Mouse (Mus musculus): Measurements from ENCODE around the gene Btbd6. TPM values are rescaled to one million over a fixed set of nuclear protein-coding genes. Genes with fewer than 3 reads are reported as not detected.

Btbd6 gene
- polyA plus RNA-seq, 1 experiment from 2014 or later, result 5.5 TPM

DNA sequence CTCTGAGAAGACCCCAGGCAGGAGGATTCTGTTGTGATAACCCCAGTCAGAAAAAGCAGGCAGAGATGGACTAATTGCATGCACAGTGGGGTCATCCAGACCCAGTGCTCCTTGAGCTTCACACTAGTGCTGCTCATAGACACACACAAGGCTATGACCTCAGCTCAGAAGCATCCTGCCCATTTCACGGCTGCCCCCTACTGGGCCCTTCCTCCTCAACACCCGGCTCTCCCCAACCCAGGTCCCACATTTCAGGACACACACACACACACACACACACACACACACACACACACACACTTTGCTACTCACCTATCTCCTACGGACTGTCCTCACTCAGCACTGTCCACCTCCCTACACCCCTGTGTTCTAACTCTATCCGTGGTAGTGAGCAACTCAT is 18.0 kb upstream of the Btbd6 start:
- WGBS (ENCODE audit: insufficient replicate concordance), result 51% methylated on average over 4 of the region's 4 CpGs
- Histone ChIP-seq H3K36me3 (replicated peaks) (peaks cover 42% of the 10 kb centered on the region), H3K4me1 (replicated peaks) (peaks cover 2% of the 10 kb centered on the region; the same call in 1 of the 2 replicates), H3K27ac (replicated peaks) (no peak overlapping the region), H3K4me2 (no peak overlapping the region), H3K4me3 (replicated peaks) (no peak overlapping the region), H3K9me3 (replicated peaks) (no peaks in the 10 kb centered on the region), H3K27me3 (0 out of 2 replicates have a peak, but pooled peaks cover 3% of the 10 kb centered on the region), H3K9ac (no peak overlapping the region)
- ATAC-seq (ENCODE audit: insufficient read depth), result no peak

DNA sequence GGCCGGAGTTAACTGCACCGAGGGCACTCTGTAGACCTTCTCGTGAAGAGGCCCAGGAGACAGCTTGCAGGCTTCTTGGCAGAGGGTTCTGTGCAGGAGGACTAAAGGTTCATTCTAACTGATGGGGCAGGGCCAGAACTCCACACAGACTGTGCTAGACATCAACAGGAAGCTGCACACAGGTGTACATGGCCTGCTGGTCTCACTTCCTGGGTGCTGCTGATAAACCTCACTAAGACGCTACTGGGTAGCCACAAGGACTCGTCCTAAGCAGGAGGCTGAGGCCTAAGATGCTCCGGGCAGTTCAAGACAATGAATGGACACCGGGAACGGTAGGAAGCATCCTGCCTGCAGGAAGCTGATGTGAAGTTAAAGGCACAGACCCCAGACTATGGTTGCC is 16.9 kb upstream of the Btbd6 start:
- Histone ChIP-seq H3K4me2 (no peak overlapping the region), H3K9me3 (replicated peaks) (no peaks in the 10 kb centered on the region), H3K4me1 (replicated peaks) (peaks cover 2% of the 10 kb centered on the region; the same call in 1 of the 2 replicates), H3K9ac (no peak overlapping the region), H3K4me3 (replicated peaks) (no peak overlapping the region), H3K27ac (replicated peaks) (no peak overlapping the region), H3K36me3 (replicated peaks) (peaks cover 53% of the 10 kb centered on the region), H3K27me3 (no peaks in the 10 kb centered on the region)
- WGBS (ENCODE audit: insufficient replicate concordance), result 76% methylated on average over 8 of the region's 8 CpGs
- ATAC-seq (ENCODE audit: insufficient read depth), result no peak

DNA sequence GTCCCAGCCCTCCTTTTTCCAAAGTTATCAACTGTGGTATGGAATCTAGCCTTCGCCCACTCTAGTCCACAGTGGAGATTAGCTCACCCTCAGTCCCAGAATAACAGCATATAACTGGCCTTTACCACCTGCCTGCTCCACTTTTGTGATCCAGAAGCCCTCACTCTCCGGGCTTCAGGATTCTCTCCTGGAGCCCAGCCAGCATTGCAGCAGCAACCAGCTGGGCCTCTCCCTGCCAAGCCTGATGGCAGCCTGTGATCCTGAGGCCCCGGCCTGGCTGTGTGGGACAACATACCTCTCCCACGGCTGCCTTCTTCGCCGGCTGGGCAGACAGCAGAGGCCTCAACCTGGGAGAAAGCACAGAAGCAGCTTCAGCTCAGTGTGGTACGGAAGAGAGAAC is 14.9 kb upstream of the Btbd6 start:
- ATAC-seq (ENCODE audit: insufficient read depth), result no peak
- Histone ChIP-seq H3K27me3 (no peaks in the 10 kb centered on the region), H3K4me1 (replicated peaks) (no peaks in the 10 kb centered on the region), H3K27ac (replicated peaks) (no peak overlapping the region), H3K4me2 (no peak overlapping the region), H3K9me3 (replicated peaks) (no peaks in the 10 kb centered on the region), H3K9ac (no peak overlapping the region), H3K4me3 (replicated peaks) (no peak overlapping the region), H3K36me3 (replicated peaks) (peaks cover 72% of the 10 kb centered on the region)
- WGBS (ENCODE audit: insufficient replicate concordance), result 82% methylated on average over 7 of the region's 7 CpGs

DNA sequence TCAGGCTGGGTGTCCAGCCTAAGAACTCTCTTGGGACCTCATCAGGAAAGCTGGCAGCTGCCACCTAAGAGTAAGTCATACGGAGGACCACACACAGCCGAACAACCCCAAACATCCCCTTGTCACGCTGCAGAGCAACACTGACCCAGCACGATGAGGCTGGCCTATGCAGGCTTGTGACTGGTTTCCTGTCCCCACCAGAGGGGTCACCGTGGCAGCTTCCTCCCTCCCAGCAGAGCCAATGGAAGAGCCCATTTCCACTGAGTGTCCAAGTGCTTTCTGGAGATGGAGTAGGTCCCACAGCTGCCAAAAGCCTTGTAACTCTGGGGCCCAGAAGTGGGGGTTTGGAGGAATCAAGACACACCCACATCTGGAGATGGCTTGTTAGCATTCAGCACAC is 14.4 kb upstream of the Btbd6 start:
- Histone ChIP-seq H3K4me2 (no peak overlapping the region), H3K9ac (no peak overlapping the region), H3K4me3 (replicated peaks) (no peak overlapping the region), H3K27me3 (no peaks in the 10 kb centered on the region), H3K27ac (replicated peaks) (no peak overlapping the region), H3K36me3 (replicated peaks) (peaks cover 76% of the 10 kb centered on the region), H3K9me3 (replicated peaks) (no peaks in the 10 kb centered on the region), H3K4me1 (replicated peaks) (no peaks in the 10 kb centered on the region)
- 72% methylated on average over 5 of the region's 5 CpGs for WGBS (ENCODE audit: insufficient replicate concordance)
- no peak for ATAC-seq (ENCODE audit: insufficient read depth)

DNA sequence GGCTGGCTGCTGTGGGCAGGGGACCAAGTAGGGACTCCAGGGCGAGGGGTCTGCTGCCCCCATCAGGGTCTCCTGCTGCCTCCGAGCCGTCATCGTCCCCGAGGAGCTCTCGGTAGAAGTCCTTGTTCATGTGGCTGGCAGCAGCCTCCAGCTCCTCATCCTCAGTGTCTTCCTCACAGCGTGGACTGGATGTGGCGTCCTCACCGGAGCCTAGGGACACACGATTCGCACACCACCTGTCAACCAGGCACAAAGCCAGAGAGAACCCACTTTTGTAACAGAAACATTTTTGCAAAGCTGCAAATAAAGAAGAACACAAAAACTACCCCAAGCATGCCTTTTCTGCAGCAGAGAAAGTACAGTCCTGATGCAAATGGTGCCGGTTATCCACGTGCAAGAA is 10.5 kb upstream of the Btbd6 start:
- Histone ChIP-seq H3K4me2 (no peak overlapping the region), H3K27me3 (no peaks in the 10 kb centered on the region), H3K9me3 (replicated peaks) (no peaks in the 10 kb centered on the region), H3K4me1 (replicated peaks) (no peaks in the 10 kb centered on the region), H3K36me3 (replicated peaks) (peaks cover 99% of the 10 kb centered on the region), H3K4me3 (replicated peaks) (no peak overlapping the region), H3K9ac (no peak overlapping the region), H3K27ac (replicated peaks) (no peak overlapping the region)
- 90% methylated on average over 13 of the region's 13 CpGs for WGBS (ENCODE audit: insufficient replicate concordance)
- no peak for ATAC-seq (ENCODE audit: insufficient read depth)

DNA sequence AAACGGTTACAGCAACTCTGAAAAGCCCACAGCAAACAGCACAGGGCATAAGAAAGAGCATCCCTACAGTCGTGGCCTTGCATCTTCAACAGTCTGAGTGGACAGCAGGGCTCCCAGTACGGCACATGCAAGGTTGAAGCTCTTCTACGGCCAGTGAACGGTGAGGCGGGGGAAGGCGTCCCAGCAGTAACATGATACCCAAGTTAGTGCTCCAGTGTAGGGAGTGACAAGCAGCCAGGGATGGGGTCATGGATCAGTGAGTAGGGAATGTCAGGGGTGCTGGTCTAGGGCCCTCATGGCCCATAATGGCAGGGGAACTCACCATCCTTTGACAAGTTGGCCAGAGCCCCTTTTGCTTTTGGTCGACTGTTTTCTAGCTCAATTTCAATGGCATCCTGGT is 7.3 kb upstream of the Btbd6 start:
- H3K27ac ChIP-seq (replicated peaks), result no peak overlapping the region
- ATAC-seq (ENCODE audit: insufficient read depth), result no peak
- H3K36me3 ChIP-seq (replicated peaks), result peaks cover 99% of the 10 kb centered on the region
- 78% methylated on average over 8 of the region's 8 CpGs for WGBS (ENCODE audit: insufficient replicate concordance)
- H3K9ac ChIP-seq, result no peak overlapping the region
- no peak overlapping the region for H3K4me3 ChIP-seq (replicated peaks)
- no peaks in the 10 kb centered on the region for H3K9me3 ChIP-seq (replicated peaks)
- H3K4me1 ChIP-seq (replicated peaks), result no peaks in the 10 kb centered on the region
- H3K27me3 ChIP-seq, result no peaks in the 10 kb centered on the region
- H3K4me2 ChIP-seq, result no peak overlapping the region

DNA sequence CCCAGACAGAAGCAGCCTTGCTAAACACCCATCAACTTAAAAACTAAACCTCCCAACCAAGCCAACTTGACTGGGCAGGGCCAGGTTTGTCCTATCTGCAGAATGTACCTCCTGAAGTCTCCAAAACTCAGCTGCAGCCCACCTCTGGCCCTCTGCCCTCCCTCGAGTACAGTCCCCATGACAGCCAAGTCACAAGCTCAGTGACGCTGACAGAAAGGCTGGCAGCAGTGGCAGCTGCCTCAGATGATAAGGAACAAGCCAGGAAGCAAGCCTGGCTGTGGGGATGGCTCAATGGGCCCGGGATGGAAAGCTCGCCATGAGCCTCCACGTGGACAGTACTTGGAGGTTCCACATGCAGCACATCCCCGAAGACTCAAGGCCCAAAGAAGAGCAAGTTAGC is 6.7 kb upstream of the Btbd6 start:
- H3K36me3 ChIP-seq (replicated peaks), result peaks cover 99% of the 10 kb centered on the region
- H3K4me2 ChIP-seq, result no peak overlapping the region
- WGBS (ENCODE audit: insufficient replicate concordance), result 50% methylated on average over 6 of the region's 6 CpGs
- no peak overlapping the region for H3K9ac ChIP-seq
- no peaks in the 10 kb centered on the region for H3K9me3 ChIP-seq (replicated peaks)
- no peaks in the 10 kb centered on the region for H3K4me1 ChIP-seq (replicated peaks)
- H3K4me3 ChIP-seq (replicated peaks), result no peak overlapping the region
- no peaks in the 10 kb centered on the region for H3K27me3 ChIP-seq
- no peak for ATAC-seq (ENCODE audit: insufficient read depth)
- H3K27ac ChIP-seq (replicated peaks), result no peak overlapping the region

DNA sequence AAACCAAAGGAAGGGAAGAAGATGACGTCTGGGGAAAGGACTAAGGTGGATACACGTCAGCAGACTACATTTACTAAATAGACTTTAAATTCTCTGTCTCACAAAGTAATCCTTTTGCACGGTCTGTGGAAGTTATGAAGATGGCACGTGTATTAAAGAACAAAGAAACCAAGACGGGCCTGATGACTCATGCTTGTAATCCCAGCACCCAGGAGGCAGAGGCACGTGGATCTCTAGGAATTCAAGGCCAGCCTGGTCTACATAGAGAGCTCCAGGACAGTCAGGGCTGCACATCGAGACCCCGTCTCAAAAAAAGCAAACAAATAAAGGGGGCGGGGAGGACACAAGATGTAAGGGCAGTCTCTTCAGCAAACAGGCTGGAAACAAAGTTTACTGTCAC is 1.5 kb upstream of the Btbd6 start:
- no peak overlapping the region for H3K4me2 ChIP-seq
- peaks cover 75% of the 10 kb centered on the region for H3K36me3 ChIP-seq (replicated peaks)
- no peaks in the 10 kb centered on the region for H3K9me3 ChIP-seq (replicated peaks)
- WGBS (ENCODE audit: insufficient replicate concordance), result 72% methylated on average over 9 of the region's 9 CpGs
- peaks cover 21% of the 10 kb centered on the region for H3K4me1 ChIP-seq (replicated peaks)
- no peak overlapping the region for H3K4me3 ChIP-seq (replicated peaks)
- H3K27me3 ChIP-seq, result no peaks in the 10 kb centered on the region
- ATAC-seq (ENCODE audit: insufficient read depth), result no peak
- H3K9ac ChIP-seq, result no peak overlapping the region
- no peak overlapping the region for H3K27ac ChIP-seq (replicated peaks)

DNA sequence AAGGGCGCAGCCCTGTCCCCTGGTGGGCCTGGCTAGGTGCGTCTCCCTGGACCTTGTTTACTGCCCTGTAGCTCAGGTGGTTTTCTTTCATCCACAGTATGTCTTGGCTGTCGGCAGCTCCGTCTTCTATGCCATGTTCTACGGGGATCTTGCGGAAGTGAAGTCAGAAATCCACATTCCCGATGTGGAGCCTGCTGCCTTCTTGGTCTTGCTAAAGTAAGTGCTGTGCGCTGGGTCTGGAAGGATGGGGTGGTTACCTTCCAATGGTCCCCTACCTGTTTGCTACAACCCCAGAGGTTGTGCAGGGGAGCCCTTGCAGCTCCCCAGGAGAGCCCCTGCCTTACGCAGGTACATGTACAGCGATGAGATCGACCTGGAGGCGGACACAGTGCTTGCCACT is 874 bp downstream of the Btbd6 start:
- WGBS (ENCODE audit: insufficient replicate concordance), result 61% methylated on average over 12 of the region's 12 CpGs
- Histone ChIP-seq H3K4me2 (peak overlapping the region; percentile 90), H3K9me3 (replicated peaks) (no peaks in the 10 kb centered on the region), H3K27ac (replicated peaks) (peak overlapping the region; percentile 73), H3K4me1 (replicated peaks) (peaks cover 21% of the 10 kb centered on the region), H3K4me3 (replicated peaks) (peak overlapping the region; percentile 74), H3K9ac (peak overlapping the region; percentile 69), H3K27me3 (no peaks in the 10 kb centered on the region), H3K36me3 (replicated peaks) (peaks cover 75% of the 10 kb centered on the region)
- ATAC-seq (ENCODE audit: insufficient read depth), result no peak

DNA sequence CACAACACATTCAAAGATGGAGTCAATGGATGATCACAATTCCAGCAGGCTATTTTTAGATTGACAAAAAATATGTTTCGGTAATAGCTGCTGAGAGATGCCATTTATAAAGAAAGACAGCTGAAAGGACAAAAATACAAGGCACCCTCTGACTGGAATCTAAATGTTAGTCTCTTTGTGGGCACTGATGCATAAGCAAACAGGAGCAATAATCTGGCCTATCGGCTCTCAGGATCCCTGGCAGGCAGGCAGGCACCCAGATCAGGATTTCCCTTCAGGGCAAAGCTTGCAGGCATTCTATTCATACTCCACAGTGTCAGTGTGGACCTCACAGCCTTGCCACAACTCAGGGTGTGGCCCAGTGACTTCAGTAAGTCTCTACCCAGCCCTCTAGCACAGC is 5.7 kb downstream of the Btbd6 start:
- Histone ChIP-seq H3K9ac (no peak overlapping the region), H3K4me1 (replicated peaks) (peaks cover 7% of the 10 kb centered on the region), H3K4me3 (replicated peaks) (no peak overlapping the region), H3K4me2 (no peak overlapping the region), H3K27me3 (no peaks in the 10 kb centered on the region), H3K9me3 (replicated peaks) (no peaks in the 10 kb centered on the region), H3K27ac (replicated peaks) (no peak overlapping the region), H3K36me3 (replicated peaks) (peaks cover 94% of the 10 kb centered on the region)
- WGBS (ENCODE audit: insufficient replicate concordance), result 90% methylated on average over 2 of the region's 2 CpGs
- ATAC-seq (ENCODE audit: insufficient read depth), result no peak

DNA sequence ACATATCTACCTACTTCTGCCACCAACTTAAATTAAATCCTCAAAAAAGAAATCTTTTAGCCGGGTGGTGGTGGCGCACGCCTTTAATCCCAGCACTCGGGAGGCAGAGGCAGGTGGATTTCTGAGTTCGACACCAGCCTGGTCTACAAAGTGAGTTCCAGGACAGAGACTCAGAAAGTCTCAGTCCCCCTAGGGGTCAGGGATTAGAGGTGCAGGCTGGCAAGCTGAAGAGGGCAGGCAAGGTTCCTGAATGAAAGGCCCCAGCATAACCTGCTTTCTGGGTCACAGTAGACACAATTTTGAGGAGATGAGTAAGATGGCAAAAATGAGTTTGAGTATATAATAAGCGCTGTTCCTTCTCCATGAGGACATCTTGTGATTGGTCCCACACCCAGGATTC is 9.1 kb downstream of the Btbd6 start:
- Histone ChIP-seq H3K27me3 (no peaks in the 10 kb centered on the region), H3K36me3 (replicated peaks) (peaks cover 87% of the 10 kb centered on the region), H3K9ac (no peak overlapping the region), H3K9me3 (replicated peaks) (no peaks in the 10 kb centered on the region), H3K4me2 (no peak overlapping the region), H3K4me3 (replicated peaks) (no peak overlapping the region), H3K4me1 (replicated peaks) (peaks cover 4% of the 10 kb centered on the region; the same call in 1 of the 2 replicates), H3K27ac (replicated peaks) (no peak overlapping the region)
- WGBS (ENCODE audit: insufficient replicate concordance), result 81% methylated on average over 6 of the region's 6 CpGs
- ATAC-seq (ENCODE audit: insufficient read depth), result no peak

DNA sequence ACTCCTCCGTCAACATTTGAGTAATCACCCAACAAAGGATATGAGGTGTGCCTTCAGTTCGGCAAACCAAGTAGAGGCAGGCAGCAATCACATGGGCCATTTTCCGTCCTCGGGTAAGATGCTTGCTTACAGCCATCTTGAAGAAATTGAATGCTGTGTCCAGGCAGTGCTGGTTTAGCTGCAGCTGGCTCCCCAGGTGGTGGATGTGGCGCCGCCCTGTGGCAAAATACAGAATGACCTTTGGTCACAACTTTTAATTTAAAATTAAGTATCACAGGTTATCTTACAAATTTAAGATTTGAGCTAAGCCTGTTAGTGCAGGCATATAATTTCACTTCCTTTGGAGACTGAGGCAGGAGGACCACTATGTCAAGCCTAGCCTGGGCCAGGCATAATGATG is 11.6 kb downstream of the Btbd6 start:
- H3K27ac ChIP-seq (replicated peaks), result no peak overlapping the region
- no peaks in the 10 kb centered on the region for H3K9me3 ChIP-seq (replicated peaks)
- 72% methylated on average over 6 of the region's 6 CpGs for WGBS (ENCODE audit: insufficient replicate concordance)
- no peak overlapping the region for H3K9ac ChIP-seq
- H3K4me2 ChIP-seq, result no peak overlapping the region
- no peaks in the 10 kb centered on the region for H3K27me3 ChIP-seq
- peaks cover 11% of the 10 kb centered on the region for H3K4me1 ChIP-seq (replicated peaks)
- no peak for ATAC-seq (ENCODE audit: insufficient read depth)
- H3K4me3 ChIP-seq (replicated peaks), result no peak overlapping the region
- peaks cover 84% of the 10 kb centered on the region for H3K36me3 ChIP-seq (replicated peaks)

All from liver, embryonic 15.5 days (tissue).